Mouse (Mus musculus) cortical plate, adult 2 months (tissue): ENCODE measurements around the gene Miga2. TPM values are rescaled to one million over a fixed set of nuclear protein-coding genes. Genes with fewer than 3 reads are reported as not detected.
"Not testable (repeated sequence)": the region's sequence is repeated elsewhere in the genome, so short reads cannot be mapped to it uniquely, and the experiment has no call there.

Experiments used
- H3K27ac ChIP-seq: fragments of 200-500 bp; 2 replicates; pipeline ENCODE4 v1.5.1; 2012; ENCODE audit warnings: low read length, control low read depth, inconsistent platforms; ENCODE audit not compliant: insufficient read depth
- H3K4me1 ChIP-seq: fragments of 200-500 bp; 2 replicates; pipeline ENCODE4 v1.6.1; 2011; ENCODE audit warnings: low read length; ENCODE audit not compliant: control insufficient read depth, insufficient read depth
- H3K4me3 ChIP-seq: fragments of 200-500 bp; 2 replicates; pipeline ENCODE4 v1.5.1; 2011; ENCODE audit warnings: mild to moderate bottlenecking, low read length, control low read depth; ENCODE audit not compliant: insufficient read depth
- CTCF ChIP-seq: fragments of 200-500 bp; IDR thresholded peaks from 2 replicates; pipeline ENCODE4 v1.5.1; 2011; ENCODE audit warnings: mild to moderate bottlenecking, control low read depth, low read length; ENCODE audit not compliant: insufficient read depth; ENCODE audit errors: extremely low read depth
- POLR2A ChIP-seq: fragments of 200-500 bp; IDR thresholded peaks from 2 replicates; pipeline ENCODE4 v1.6.1; 2011; ENCODE audit warnings: mild to moderate bottlenecking, low read length, control low read depth; ENCODE audit not compliant: insufficient read depth; ENCODE audit errors: extremely low read depth
- polyA plus RNA-seq: library from polyadenylated mRNA; depleted of rRNA; stranded (reverse); fragments of >200 nt; gene quantifications from 2 replicates; pipeline ENCODE4 v1.2.3, GENCODE M21; 2012; rRNA removed

Miga2 gene
- polyA plus RNA-seq, 1 experiment, result 85.6 TPM

GRCm38 (mm10) chr2:30415157-30415935 lies 51.3 kb downstream of the Miga2 start, which contains the start of gene Crat:
Gene Crat (minus strand): TSS chr2:30415813.
- TF ChIP-seq CTCF (no peak), POLR2A (peak; percentile 85)
- peaks cover 6% of the 10 kb centered on the region; the same call in 1 of the 2 replicates for H3K4me1 ChIP-seq
- peak within 1 kb of the TSS; percentile 99 for H3K27ac ChIP-seq
- H3K4me3 ChIP-seq, result peak within 1 kb of the TSS; percentile 83

- Histone ChIP-seq H3K4me3 (peak within 1 kb of the TSS; percentile 83), H3K27ac (peak within 1 kb of the TSS; percentile 99), H3K4me1 (peaks cover 6% of the 10 kb centered on the region; the same call in 1 of the 2 replicates)
- TF ChIP-seq POLR2A, result peak; percentile 85
- no peak for TF ChIP-seq CTCF
Observed at GRCm38 (mm10) chr2:30415936-30416648, 52.1 kb downstream of the Miga2 start, which contains the start of gene Ptpa. Gene Ptpa (plus strand): TSS chr2:30416039.

DNA sequence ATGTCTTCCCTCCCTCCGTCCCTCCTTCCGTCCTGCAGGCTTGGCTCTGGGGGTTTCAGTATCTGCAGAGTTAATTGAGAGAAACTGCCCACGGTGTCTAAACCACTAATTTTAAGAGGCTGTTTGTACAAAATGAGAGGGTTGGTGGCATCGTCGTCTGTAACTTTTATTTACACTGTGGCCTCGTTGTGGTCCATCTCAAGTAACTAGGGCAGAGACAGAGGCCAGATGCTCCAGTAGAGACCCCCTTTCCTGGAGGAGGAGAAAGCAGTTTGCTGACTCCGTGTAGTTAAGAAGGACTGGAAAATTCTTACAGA lies 52.6 kb downstream of the Miga2 start:
- peak overlapping the region; percentile 83 for H3K4me3 ChIP-seq
- TF ChIP-seq CTCF (no peak), POLR2A (no peak)
- 0 out of 2 replicates have a peak overlapping the region, but pooled peaks have one; percentile 99 for H3K27ac ChIP-seq
- H3K4me1 ChIP-seq, result peaks cover 6% of the 10 kb centered on the region; the same call in 1 of the 2 replicates

GRCm38 (mm10) chr2:30417154-30417553 lies 53.1 kb downstream of the Miga2 start:
- not testable (repeated sequence) for H3K4me1 ChIP-seq, H3K27ac ChIP-seq, H3K4me3 ChIP-seq

- H3K4me3 ChIP-seq, result no peak overlapping the region
- no peak for TF ChIP-seq POLR2A
- no peak for TF ChIP-seq CTCF
- no peak overlapping the region for H3K27ac ChIP-seq
- H3K4me1 ChIP-seq, result peaks cover 6% of the 10 kb centered on the region; the same call in 1 of the 2 replicates
Observed at GRCm38 (mm10) chr2:30417595-30418165, 53.6 kb downstream of the Miga2 start.

- TF ChIP-seq POLR2A, result no peak
- no peak for TF ChIP-seq CTCF
- Histone ChIP-seq H3K4me3 (no peak overlapping the region), H3K4me1 (peaks cover 6% of the 10 kb centered on the region; the same call in 1 of the 2 replicates), H3K27ac (no peak overlapping the region)
Observed at GRCm38 (mm10) chr2:30418259-30418658, 54.2 kb downstream of the Miga2 start.

DNA sequence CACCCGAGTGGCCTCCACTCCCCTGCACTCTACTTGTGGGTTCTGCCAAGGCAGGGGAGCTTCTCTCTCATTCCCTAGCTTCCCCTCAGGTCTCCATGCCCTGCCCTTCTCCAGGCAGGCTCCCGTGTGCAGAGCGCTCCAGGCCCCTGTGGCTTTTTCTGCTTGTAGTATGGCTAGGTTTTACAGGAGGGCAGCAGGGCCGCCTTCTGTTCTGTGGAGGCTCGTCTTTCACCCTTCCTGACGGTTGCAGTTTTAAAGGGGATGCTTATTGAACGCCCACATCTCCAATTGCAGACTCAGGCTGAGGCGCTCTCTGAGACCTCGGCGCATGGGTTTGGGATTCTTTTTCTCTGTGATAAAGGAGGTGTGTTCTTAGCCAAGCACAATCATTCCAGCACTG lies 55.1 kb downstream of the Miga2 start:
- Histone ChIP-seq H3K4me3 (no peak overlapping the region), H3K4me1 (peaks cover 6% of the 10 kb centered on the region; the same call in 1 of the 2 replicates), H3K27ac (no peak overlapping the region)
- TF ChIP-seq POLR2A, result no peak
- TF ChIP-seq CTCF, result no peak

GRCm38 (mm10) chr2:30421432-30421831 lies 57.4 kb downstream of the Miga2 start:
- no peak overlapping the region for H3K27ac ChIP-seq

GRCm38 (mm10) chr2:30429156-30429555 lies 65.1 kb downstream of the Miga2 start:
- Histone ChIP-seq H3K4me3 (no peak overlapping the region), H3K4me1 (no peaks in the 10 kb centered on the region), H3K27ac (no peak overlapping the region)
- TF ChIP-seq POLR2A (no peak), CTCF (no peak)

More at GRCm38 (mm10) chr2:30421432-30421831, 57.4 kb downstream of the Miga2 start:
- peaks cover 6% of the 10 kb centered on the region; the same call in 1 of the 2 replicates for H3K4me1 ChIP-seq
- H3K4me3 ChIP-seq, result no peak overlapping the region
- TF ChIP-seq CTCF, result no peak
- no peak for TF ChIP-seq POLR2A

Other genes starting within 250 kb of the Miga2 start
- 155 and 173 TPM in 2 replicates for gene Zer1, start 239.6 kb upstream of the Miga2 start, polyA plus RNA-seq
- gene Tbc1d13, start 230.5 kb upstream of the Miga2 start, polyA plus RNA-seq, result 43.4 and 43.8 TPM in 2 replicates
- 32.9 and 33.4 TPM in 2 replicates for gene Endog, start 192.7 kb upstream of the Miga2 start, polyA plus RNA-seq
- gene Spout1, start 185.8 kb upstream of the Miga2 start, polyA plus RNA-seq, result 49.2 and 50.5 TPM in 2 replicates
- gene Kyat1, start 158.4 kb upstream of the Miga2 start, polyA plus RNA-seq, result 21.5 and 22.4 TPM in 2 replicates
- gene Lrrc8a, start 126.5 kb upstream of the Miga2 start, polyA plus RNA-seq, result 32.4 and 35.3 TPM in 2 replicates
- 17.7 and 18.5 TPM in 2 replicates for gene Gm28035, start 123.7 kb upstream of the Miga2 start, polyA plus RNA-seq
- gene Phyhd1, start 98.0 kb upstream of the Miga2 start, polyA plus RNA-seq, result 32.2 and 34.1 TPM in 2 replicates
- gene Gm28038, start 83.2 kb upstream of the Miga2 start, polyA plus RNA-seq, result not detected in 2 replicates
- gene Dolk, start 77.9 kb upstream of the Miga2 start, polyA plus RNA-seq, result 16.7 and 16.9 TPM in 2 replicates
- 15.7 and 16.5 TPM in 2 replicates for gene Nup188, start 77.8 kb upstream of the Miga2 start, polyA plus RNA-seq
- gene Sh3glb2, start 4.9 kb upstream of the Miga2 start, polyA plus RNA-seq, result 520 and 530 TPM in 2 replicates
- 32.0 and 35.5 TPM in 2 replicates for gene Dolpp1, start 28.0 kb downstream of the Miga2 start, polyA plus RNA-seq
- 44.7 and 50.9 TPM in 2 replicates for gene Crat, start 51.6 kb downstream of the Miga2 start, polyA plus RNA-seq
- gene Ptpa, start 51.8 kb downstream of the Miga2 start, polyA plus RNA-seq, result 167 and 176 TPM in 2 replicates
- gene Ier5l, start 110.0 kb downstream of the Miga2 start, polyA plus RNA-seq, result 19.5 and 22.1 TPM in 2 replicates
- 5.3 and 6.4 TPM in 2 replicates for gene Cstad, start 230.8 kb downstream of the Miga2 start, polyA plus RNA-seq